Comparison of ENCODE assay signal across 9 mouse cellular contexts in genomic region chr15:101973414-101974077, GRCm38 (mm10). TPM values are rescaled to one million over a fixed set of nuclear protein-coding genes. Genes with fewer than 3 reads are reported as not detected.
DNase-seq lines count a peak whose midpoint lies in the region; ATAC-seq lines count a peak whose summit lies in the region.
"Had no signal": no experiment of that assay in that cellular context is flagged by ENCODE, and none has a peak within 500 bp of the region (broad histone marks: within the 10 kb centered on the region; RNA-seq: fewer than 3 reads in every experiment).

No protein-coding gene starts in this region.

- H3K36me3 ChIP-seq in limb, embryonic 15.5 days, result no peaks in the 10 kb centered on the region
- H3K36me3 ChIP-seq: embryonic facial prominence, embryonic 12.5 days had no signal

- no peak overlapping the region for H3K4me2 ChIP-seq in limb, embryonic 15.5 days
- H3K4me2 ChIP-seq: embryonic facial prominence, embryonic 12.5 days had no signal

- peak; percentile 98 for DNase-seq in 3T3-L1 (ENCODE audit: low read depth, low spot score)
- DNase-seq in adrenal gland, adult 2 months, result peak; percentile 93
- DNase-seq in embryo, embryonic 11.5 days (ENCODE audit: low read depth, low spot score), result peak; percentile 91
- peak; percentile 88 to 92 for DNase-seq in gastrocnemius, postnatal 4 days (ENCODE audit: low spot score in 2 of 2)
- peak; percentile 89 to 97 for DNase-seq in kidney, adult 8-10 months
- peak; percentile 64 to 71 for DNase-seq in spleen, postnatal 36 days (ENCODE audit: low spot score in 2 of 2)

- no peak overlapping the region for H3K4me3 ChIP-seq in limb, embryonic 15.5 days
- H3K4me3 ChIP-seq: embryonic facial prominence, embryonic 12.5 days had no signal

- H3K27ac ChIP-seq in limb, embryonic 15.5 days, result peak overlapping the region; percentile 89

- no peaks in the 10 kb centered on the region for H3K27me3 ChIP-seq in limb, embryonic 15.5 days

- H3K9ac ChIP-seq in limb, embryonic 15.5 days, result no peak overlapping the region
- H3K9ac ChIP-seq: embryonic facial prominence, embryonic 12.5 days had no signal

- 13% methylated on average over 15 of the region's 15 CpGs for WGBS in limb, embryonic 15.5 days

- ATAC-seq in limb, embryonic 15.5 days (ENCODE audit: insufficient number of reproducible peaks, low FRiP score, low TSS enrichment, low read depth), result no peak
- peak; percentile 29 for ATAC-seq in monocyte, adult 5-6 weeks (replicated peaks; ENCODE audit: insufficient number of reproducible peaks, low FRiP score, low TSS enrichment, poor library complexity, severe bottlenecking)

- peaks cover 51% of the 10 kb centered on the region for H3K4me1 ChIP-seq in limb, embryonic 15.5 days

- H3K9me3 ChIP-seq in limb, embryonic 15.5 days, result no peaks in the 10 kb centered on the region
- H3K9me3 ChIP-seq: embryonic facial prominence, embryonic 12.5 days had no signal

RNA-seq across cellular contexts. Expression of gene Krt78, which starts 19.5 kb away (rescaled TPM):
- not detected for total RNA-seq in adrenal gland, adult 2 months (2021)
- not detected in 2 replicates for polyA plus RNA-seq in adrenal gland, adult 2 months (2012; rRNA removed)
- not detected for total RNA-seq in gastrocnemius, postnatal 4 days (2021)
- polyA plus RNA-seq in limb, embryonic 15.5 days (2015; fragmentation: Nextera tagmentation; extraction: Ambion mirVana), result 13.3 and 15.6 TPM in 2 replicates
- not detected in 3 replicates for total RNA-seq in monocyte, adult 5-6 weeks (2017)
- polyA plus RNA-seq: embryonic facial prominence, embryonic 12.5 days had no signal

RNA-seq across cellular contexts. Expression of gene Krt8, which starts 30.7 kb away (rescaled TPM):
- total RNA-seq in adrenal gland, adult 2 months (2021), result 1 to 10 TPM; 1.7 TPM
- 0.62 and 1.1 TPM in 2 replicates for polyA plus RNA-seq in adrenal gland, adult 2 months (2012; rRNA removed)
- total RNA-seq in gastrocnemius, postnatal 4 days (2021), result 1 to 10 TPM; 4.0 to 4.7 TPM
- 70.8 and 75.5 TPM in 2 replicates for polyA plus RNA-seq in limb, embryonic 15.5 days (2015; fragmentation: Nextera tagmentation; extraction: Ambion mirVana)
- total RNA-seq in monocyte, adult 5-6 weeks (2017), result 0.19 to 0.68 TPM in 2 of 3 replicates, not detected in the other

RNA-seq across cellular contexts. Expression of gene Krt79, which starts 33.4 kb away (rescaled TPM):
- 1 to 10 TPM; 1.1 to 2.3 TPM for total RNA-seq in adrenal gland, adult 2 months (2021)
- polyA plus RNA-seq in adrenal gland, adult 2 months (2012; rRNA removed), result 0.26 and 1.8 TPM in 2 replicates
- under 1 TPM; 0.44 to 0.47 TPM for total RNA-seq in gastrocnemius, postnatal 4 days (2021)
- polyA plus RNA-seq in limb, embryonic 15.5 days (2015; fragmentation: Nextera tagmentation; extraction: Ambion mirVana), result 1.2 and 1.3 TPM in 2 replicates
- total RNA-seq in monocyte, adult 5-6 weeks (2017), result not detected in 3 replicates

RNA-seq across cellular contexts. Expression of gene Krt4, which starts 49.0 kb away (rescaled TPM):
- not detected for total RNA-seq in adrenal gland, adult 2 months (2021)
- polyA plus RNA-seq in adrenal gland, adult 2 months (2012; rRNA removed), result 0.08 and 0.33 TPM in 2 replicates
- under 1 TPM; 0.44 to 0.67 TPM for total RNA-seq in gastrocnemius, postnatal 4 days (2021)
- polyA plus RNA-seq in limb, embryonic 15.5 days (2015; fragmentation: Nextera tagmentation; extraction: Ambion mirVana), result 557 and 616 TPM in 2 replicates
- not detected in 3 replicates for total RNA-seq in monocyte, adult 5-6 weeks (2017)

RNA-seq across cellular contexts. Expression of gene Krt18, which starts 54.4 kb away (rescaled TPM):
- 1 to 10 TPM; 1.6 to 2.5 TPM for total RNA-seq in adrenal gland, adult 2 months (2021)
- polyA plus RNA-seq in adrenal gland, adult 2 months (2012; rRNA removed), result 0.61 and 1.1 TPM in 2 replicates
- total RNA-seq in gastrocnemius, postnatal 4 days (2021), result 1 to 10 TPM; 2.3 to 5.8 TPM
- polyA plus RNA-seq in limb, embryonic 15.5 days (2015; fragmentation: Nextera tagmentation; extraction: Ambion mirVana), result 39.0 and 44.4 TPM in 2 replicates
- 1.1 to 4.4 TPM (median 3.5 TPM) in 3 replicates for total RNA-seq in monocyte, adult 5-6 weeks (2017)
